Mouse (Mus musculus) ES-Bruce4 (cell line): ENCODE data around the gene Vegfb. TPM values are rescaled to one million over a fixed set of nuclear protein-coding genes. Genes with fewer than 3 reads are reported as not detected.

ENCODE experiments used
- H3K27ac ChIP-seq: 2 replicates; pipeline ENCODE4 v1.5.1; 2012; ENCODE audit warnings: low read length, inconsistent platforms; ENCODE audit not compliant: insufficient read depth
- H3K27me3 ChIP-seq: 2 replicates; pipeline ENCODE4 v1.6.1; 2012; ENCODE audit warnings: mild to moderate bottlenecking, low read length, inconsistent platforms; ENCODE audit not compliant: control insufficient read depth, poor library complexity, insufficient read depth, severe bottlenecking
- H3K36me3 ChIP-seq: 2 replicates; pipeline ENCODE4 v1.6.1; 2012; ENCODE audit warnings: inconsistent platforms, mild to moderate bottlenecking, low read length, moderate library complexity; ENCODE audit not compliant: control insufficient read depth, poor library complexity, insufficient read depth, severe bottlenecking
- H3K4me1 ChIP-seq: one replicate; pipeline ENCODE4 v1.8.1; 2011; ENCODE audit warnings: low read length; ENCODE audit not compliant: control insufficient read depth, insufficient read depth
- H3K4me3 ChIP-seq: 2 replicates; pipeline ENCODE4 v1.5.1; 2011; ENCODE audit warnings: low read depth, mild to moderate bottlenecking, low read length
- H3K9ac ChIP-seq: 2 replicates; pipeline ENCODE4 v1.6.1; 2012; ENCODE audit warnings: low read depth, mild to moderate bottlenecking, inconsistent platforms; ENCODE audit not compliant: poor library complexity, severe bottlenecking
- H3K9me3 ChIP-seq: replicated peaks from 2 replicates; pipeline ENCODE4 v1.6.1; 2012; ENCODE audit warnings: mild to moderate bottlenecking, low read length, inconsistent platforms; ENCODE audit not compliant: control insufficient read depth, poor library complexity, insufficient read depth, severe bottlenecking
- CTCF ChIP-seq: IDR thresholded peaks from one replicate; pipeline ENCODE4 v1.8.1; 2011; ENCODE audit warnings: low read depth, low read length
- EP300 ChIP-seq: IDR thresholded peaks from 2 replicates; pipeline ENCODE4 v1.6.1; 2011; ENCODE audit warnings: low read depth, low read length; ENCODE audit not compliant: insufficient read depth
- POLR2A ChIP-seq: IDR thresholded peaks from one replicate; pipeline ENCODE4 v1.8.1; 2011; ENCODE audit warnings: low read length; ENCODE audit not compliant: insufficient read depth
- polyA plus RNA-seq: library from polyadenylated mRNA; stranded (reverse); fragments of >200 nt; gene quantifications from 2 replicates; pipeline ENCODE4 v1.2.4, GENCODE M21; 2011; ENCODE audit warnings: low read depth; ENCODE audit not compliant: missing spikeins, insufficient read depth, insufficient read length

The Vegfb gene
- polyA plus RNA-seq, 1 experiment: 44.7 TPM

DNA sequence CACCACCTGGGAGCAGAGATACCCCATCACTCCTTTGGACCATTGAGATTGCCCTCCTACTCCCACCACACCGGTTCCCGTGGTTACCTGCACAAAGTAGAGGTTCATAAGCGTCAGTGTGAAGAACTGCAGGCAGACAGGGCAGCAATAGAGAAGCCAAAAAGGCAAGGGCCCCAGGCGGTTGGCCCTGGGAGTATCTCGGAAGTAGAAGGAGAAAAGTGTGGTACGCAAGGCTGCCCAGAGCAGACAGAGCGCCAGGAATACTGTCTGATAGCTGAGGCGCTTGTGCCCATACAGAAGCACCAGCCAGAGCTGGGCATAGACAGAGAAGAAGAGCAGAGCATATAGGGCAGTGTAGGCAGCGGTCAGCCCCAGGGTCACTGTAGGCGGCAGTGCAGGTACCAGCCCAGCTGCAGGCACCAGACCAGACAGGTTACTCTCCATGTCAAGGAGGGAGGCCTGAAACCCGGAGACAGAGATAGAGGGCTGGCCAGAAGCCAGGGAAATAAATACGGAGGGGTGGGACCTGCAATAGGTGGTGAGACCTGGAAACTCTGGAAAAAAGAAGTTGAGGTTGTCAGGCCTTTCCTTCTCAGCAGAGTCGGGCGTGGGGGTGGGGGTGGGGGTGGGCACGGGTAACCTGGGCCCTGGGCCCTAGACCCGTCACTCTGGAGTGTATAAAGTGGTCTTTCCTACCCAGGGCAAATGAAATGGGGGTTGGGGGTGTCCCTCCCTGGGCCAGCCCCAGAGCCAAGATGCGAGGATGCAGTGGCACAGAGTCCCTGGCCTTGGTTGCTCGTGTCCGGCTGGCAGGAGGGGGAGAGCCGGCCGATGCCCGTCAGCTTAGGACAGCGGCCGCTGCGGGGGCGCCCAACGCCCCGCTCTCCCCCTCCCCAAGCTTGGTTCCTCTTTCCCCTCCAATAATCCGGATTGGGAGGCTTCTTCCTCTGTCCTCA lies 46.8 kb downstream of the Vegfb start:
- Histone ChIP-seq H3K9me3 (no peaks in the 10 kb centered on the region), H3K36me3 (no peaks in the 10 kb centered on the region), H3K27me3 (no peaks in the 10 kb centered on the region), H3K4me3 (peak overlapping the region; percentile 87), H3K9ac (peak overlapping the region; percentile 86), H3K4me1 (no peaks in the 10 kb centered on the region), H3K27ac (no peak overlapping the region)
- TF ChIP-seq POLR2A: no peak
- TF ChIP-seq EP300: no peak
- TF ChIP-seq CTCF: no peak

DNA sequence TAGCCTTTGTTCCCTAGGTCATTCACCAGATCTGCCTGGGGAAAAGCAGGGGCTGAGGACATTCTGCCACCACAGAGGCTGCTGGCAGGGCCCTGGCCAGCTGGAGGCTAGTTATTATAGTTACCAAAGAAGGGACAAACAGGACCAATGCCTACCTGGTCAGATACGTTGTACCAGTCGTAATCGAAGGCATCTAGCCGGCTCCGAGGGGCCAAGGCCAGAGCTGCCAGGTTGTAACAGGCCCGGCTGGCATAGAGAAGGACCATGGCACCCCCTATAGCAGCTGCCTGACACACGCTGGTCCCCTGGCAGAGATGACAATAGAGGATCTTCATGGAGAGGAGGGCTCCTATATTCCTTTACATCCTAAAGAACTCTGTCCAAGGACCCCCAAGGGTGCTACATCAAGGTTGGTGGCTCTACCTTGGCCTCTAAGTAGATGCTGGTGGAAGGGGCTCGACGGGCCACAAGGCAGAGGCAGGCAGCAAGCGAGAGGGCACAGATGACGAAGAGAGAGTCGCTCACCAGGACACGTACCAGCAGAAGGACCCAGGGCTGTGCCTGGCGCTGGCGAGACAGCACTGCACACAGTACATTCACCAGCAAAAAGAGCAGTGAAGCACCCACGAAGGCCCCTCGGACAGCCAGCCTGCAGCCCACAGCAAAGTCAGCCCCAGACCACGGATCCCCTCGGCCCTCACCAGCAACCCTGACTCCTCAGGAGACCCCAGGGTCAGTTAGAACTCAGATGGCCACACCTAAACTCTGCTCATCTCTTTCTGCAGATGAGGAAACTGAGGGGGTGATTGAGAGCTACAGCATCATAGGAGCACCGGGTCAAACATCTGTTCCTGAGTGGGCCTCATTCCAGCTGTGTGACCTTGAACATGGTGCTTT lies 48.1 kb downstream of the Vegfb start:
- Histone ChIP-seq H3K4me3 (no peak overlapping the region), H3K27ac (no peak overlapping the region), H3K9ac (no peak overlapping the region), H3K36me3 (no peaks in the 10 kb centered on the region), H3K9me3 (no peaks in the 10 kb centered on the region), H3K4me1 (no peaks in the 10 kb centered on the region), H3K27me3 (no peaks in the 10 kb centered on the region)
- TF ChIP-seq EP300: no peak
- no peak for TF ChIP-seq POLR2A
- TF ChIP-seq CTCF: no peak

DNA sequence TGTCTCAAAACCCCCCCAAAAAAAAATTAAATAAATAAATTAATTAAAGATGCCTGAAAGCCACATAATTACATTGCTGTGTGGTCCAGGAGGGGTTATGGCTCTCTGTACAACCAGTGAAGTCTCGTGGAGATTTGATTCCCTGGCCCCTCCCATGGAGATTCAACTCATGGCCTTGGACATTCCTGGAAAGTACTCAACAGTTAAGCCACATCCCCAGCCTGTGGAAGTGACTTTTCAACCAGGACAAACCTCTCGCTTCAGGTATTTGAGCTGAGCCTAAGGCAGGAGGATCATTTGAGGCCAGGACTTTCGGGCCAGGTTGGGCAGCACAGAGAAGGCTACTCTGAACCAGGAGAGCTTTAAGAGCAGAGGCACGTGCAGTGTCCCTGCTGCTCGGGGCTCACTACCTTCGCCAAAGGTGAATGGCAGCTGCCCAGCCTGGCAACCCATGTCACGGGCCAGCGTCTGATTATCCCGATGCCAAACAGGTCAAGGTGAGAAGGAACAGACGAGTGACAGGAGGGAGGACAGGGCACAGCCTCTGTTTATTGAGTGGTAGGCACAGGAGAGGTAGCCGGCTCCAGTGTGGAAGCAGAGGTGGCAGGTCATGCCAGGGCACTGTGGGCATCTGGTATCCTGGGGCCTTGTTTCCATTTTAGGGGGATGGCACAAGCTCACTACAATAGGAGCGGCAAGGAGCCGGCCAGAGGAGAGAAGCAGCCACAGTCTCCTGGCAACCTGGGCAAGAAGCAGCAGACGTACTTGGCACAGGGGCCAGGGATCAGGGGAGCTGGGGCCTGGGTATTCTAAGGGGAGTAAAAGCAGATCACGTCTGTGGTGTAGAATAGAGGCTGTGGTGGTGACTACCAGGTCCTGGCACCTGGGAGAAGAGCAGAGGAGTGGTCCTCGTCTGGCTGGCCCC lies 49.6 kb downstream of the Vegfb start:
- Histone ChIP-seq H3K9ac (no peak overlapping the region), H3K4me1 (no peaks in the 10 kb centered on the region), H3K27me3 (no peaks in the 10 kb centered on the region)

DNA sequence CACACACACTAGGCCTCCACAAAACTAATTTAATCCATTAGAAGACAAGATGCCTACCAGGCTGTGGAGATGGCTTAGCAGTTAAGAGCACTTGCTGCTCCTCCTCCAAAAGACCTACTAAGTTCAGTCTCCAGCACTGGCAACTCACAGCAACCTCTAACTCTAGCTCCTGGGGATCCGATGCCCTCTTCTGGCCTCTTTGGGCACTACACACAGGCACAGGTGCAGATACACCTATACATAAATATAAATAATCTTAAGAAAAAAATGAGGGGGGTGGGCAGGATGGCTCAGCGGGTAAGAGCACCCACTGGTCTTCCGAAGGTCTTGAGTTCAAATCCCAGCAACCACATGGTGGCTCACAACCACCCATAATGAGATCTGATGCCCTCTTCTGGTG lies 51.2 kb downstream of the Vegfb start:
- no peaks in the 10 kb centered on the region for H3K36me3 ChIP-seq
- no peak overlapping the region for H3K27ac ChIP-seq
- TF ChIP-seq EP300 (no peak), CTCF (peak; percentile 70)
- H3K9ac ChIP-seq: no peak overlapping the region
- H3K4me1 ChIP-seq: no peaks in the 10 kb centered on the region
- no peaks in the 10 kb centered on the region for H3K27me3 ChIP-seq
- H3K4me3 ChIP-seq: no peak overlapping the region
- H3K9me3 ChIP-seq: no peaks in the 10 kb centered on the region

More for the DNA sequence above, 49.6 kb downstream of the Vegfb start:
- Histone ChIP-seq H3K9me3 (no peaks in the 10 kb centered on the region), H3K27ac (no peak overlapping the region), H3K36me3 (no peaks in the 10 kb centered on the region), H3K4me3 (no peak overlapping the region)
- TF ChIP-seq CTCF (no peak), POLR2A (no peak), EP300 (no peak)

DNA sequence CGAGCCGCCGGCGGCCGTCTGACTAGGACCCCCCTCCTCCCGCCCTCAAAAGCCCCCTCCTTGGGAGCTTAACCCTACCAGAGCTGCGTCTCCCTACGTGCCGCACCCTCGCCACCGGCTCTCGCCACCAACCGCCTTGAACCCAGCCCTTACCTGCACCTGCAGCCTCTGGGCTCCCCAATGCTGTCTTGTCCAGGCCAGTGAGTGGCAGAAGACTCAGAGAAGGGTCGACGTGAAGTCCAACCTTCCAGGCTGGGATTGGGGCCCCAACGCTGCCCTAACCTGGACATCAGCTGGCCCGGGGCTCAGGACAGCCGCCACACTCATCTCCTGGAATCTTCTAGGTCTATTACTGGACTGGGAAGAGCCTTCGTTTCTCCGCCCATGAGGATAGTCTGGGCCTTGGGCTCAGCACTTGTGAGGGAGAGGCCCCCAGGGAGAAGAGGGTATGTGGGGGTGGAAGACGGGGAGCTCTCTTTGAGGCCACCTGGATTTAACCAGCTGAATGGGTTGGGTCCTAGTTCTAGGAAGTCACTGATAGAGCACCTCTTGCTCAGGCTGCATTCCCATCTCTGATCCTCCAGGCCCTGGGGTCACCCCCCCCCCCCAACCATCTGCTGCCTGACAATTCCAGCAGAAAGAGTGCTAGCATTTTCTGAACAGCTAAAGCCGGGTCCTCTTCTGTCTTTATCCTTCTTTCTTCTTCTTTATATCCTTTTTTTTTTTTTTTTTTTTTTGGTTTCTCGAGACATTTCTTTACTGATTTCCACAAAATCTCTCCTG lies 53.1 kb downstream of the Vegfb start, which contains the start of gene Kcnk4:
Gene Kcnk4, minus strand, starts transcription at position 321 of the 783 bp plus-strand sequence.
- H3K27me3 ChIP-seq: no peaks in the 10 kb centered on the region
- H3K9me3 ChIP-seq: no peaks in the 10 kb centered on the region
- H3K4me1 ChIP-seq: peaks cover 2% of the 10 kb centered on the region
- peak within 1 kb of the TSS; percentile 53 for H3K9ac ChIP-seq
- TF ChIP-seq POLR2A (no peak), CTCF (no peak), EP300 (no peak)
- H3K4me3 ChIP-seq: peak within 1 kb of the TSS; percentile 54
- H3K36me3 ChIP-seq: no peaks in the 10 kb centered on the region
- H3K27ac ChIP-seq: no peak within 1 kb of the TSS
